Mouse (Mus musculus) brain, embryonic 14.5 days (tissue): Measurements from ENCODE around the gene Utp11.

Experiments used
- CTCF ChIP-seq: fragments of 200-500 bp; IDR thresholded peaks from 2 replicates; pipeline ENCODE4 v1.5.1; 2012; ENCODE audit warnings: inconsistent platforms, mild to moderate bottlenecking, moderate library complexity, borderline replicate concordance; ENCODE audit not compliant: insufficient read depth, insufficient read length; ENCODE audit errors: extremely low read depth
- POLR2A ChIP-seq: fragments of 200-500 bp; IDR thresholded peaks from 2 replicates; pipeline ENCODE4 v1.6.1; 2012; ENCODE audit warnings: mild to moderate bottlenecking, inconsistent platforms, borderline replicate concordance; ENCODE audit not compliant: poor library complexity, insufficient read depth, insufficient read length, severe bottlenecking; ENCODE audit errors: extremely low read depth

DNA sequence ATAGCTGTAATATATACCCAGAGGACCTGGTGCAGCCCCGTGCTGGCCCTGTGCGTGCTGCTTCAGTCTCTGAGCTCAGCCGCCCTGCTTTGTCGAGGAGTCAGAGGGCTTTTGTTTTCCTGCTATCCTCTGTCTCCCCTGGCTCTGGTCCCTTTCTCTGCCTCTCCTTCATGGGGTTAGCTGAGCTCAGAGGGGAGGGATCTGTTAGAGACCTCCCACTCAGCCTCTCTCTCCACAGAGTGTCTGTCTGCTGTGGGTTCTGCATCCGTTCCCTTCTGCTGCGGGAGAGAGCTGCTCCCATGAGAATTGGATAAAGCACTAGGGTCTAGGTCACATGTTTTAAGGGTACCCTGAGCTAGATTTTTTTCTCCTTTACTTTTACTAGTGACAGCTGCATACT is 32.7 kb upstream of the Utp11 start:
- TF ChIP-seq CTCF (no peak), POLR2A (no peak)
